Mouse (Mus musculus) hindbrain, postnatal 0 days (tissue): ENCODE results near the gene Qrich1. TPM values are rescaled to one million over a fixed set of nuclear protein-coding genes. Genes with fewer than 3 reads are reported as not detected.

ENCODE experiments used
- ATAC-seq: fragments of 200-750 bp; cut with Nextera tagmentation; 2 replicates; pipeline ENCODE4 v1.8.0; 2017; ENCODE audit warnings: mild to moderate bottlenecking, moderate TSS enrichment, moderate library complexity
- DNase-seq: peaks from one replicate; pipeline ENCODE4 v3.0.0-alpha.2; 2015; ENCODE audit warnings: low spot score
- H3K27ac ChIP-seq: fragments of 300-500 bp; sonication (generic); 2 replicates; pipeline ENCODE4 v1.5.1; 2014; ENCODE audit warnings: mild to moderate bottlenecking
- H3K27me3 ChIP-seq: fragments of 300-500 bp; sonication (generic); 2 replicates; pipeline ENCODE4 v1.6.1; 2014; ENCODE audit warnings: low read length, mixed read lengths; ENCODE audit not compliant: insufficient read depth
- H3K36me3 ChIP-seq: fragments of 300-500 bp; sonication (generic); 2 replicates; pipeline ENCODE4 v1.6.1; 2014; ENCODE audit warnings: low read length, mixed read lengths; ENCODE audit not compliant: insufficient read depth
- H3K4me1 ChIP-seq: fragments of 300-500 bp; sonication (generic); 2 replicates; pipeline ENCODE4 v1.6.1; 2014; ENCODE audit warnings: antibody characterized with exemption, low read length, mixed read lengths; ENCODE audit not compliant: insufficient read depth
- H3K4me2 ChIP-seq: fragments of 300-500 bp; sonication (generic); 2 replicates; pipeline ENCODE4 v1.6.1; 2014; ENCODE audit warnings: low read depth, mild to moderate bottlenecking, low read length, moderate library complexity, mixed read lengths
- H3K4me3 ChIP-seq: fragments of 300-500 bp; sonication (generic); 2 replicates; pipeline ENCODE4 v1.5.1; 2014; ENCODE audit warnings: low read length
- H3K9ac ChIP-seq: fragments of 300-500 bp; sonication (generic); replicated peaks from 2 replicates; pipeline ENCODE4 v1.6.1; 2014; ENCODE audit warnings: mild to moderate bottlenecking, low read length, moderate library complexity, mixed read lengths
- H3K9me3 ChIP-seq: fragments of 300-500 bp; sonication (generic); 2 replicates; pipeline ENCODE4 v1.6.1; 2016; ENCODE audit warnings: low read length, mixed read lengths
- CTCF ChIP-seq: IDR thresholded peaks from 2 replicates; pipeline ENCODE4 v1.5.1; 2016; ENCODE audit warnings: antibody characterized with exemption, control low read depth, low read depth
- WGBS: fragments of 180-500 bp; shearing (Covaris S2); extraction: QIAGEN DNeasy Blood & Tissue Kit; methylation state at CpG from one replicate; pipeline ENCODE4 v1.1.7; 2014; 5-methylcytosine and 5-hydroxymethylcytosine counted together
- polyA plus RNA-seq: library from polyadenylated mRNA; unstranded; fragments of >200 nt; fragmentation: Nextera tagmentation; extraction: Ambion mirVana; gene quantifications from 2 replicates; pipeline ENCODE4 v1.2.1, GENCODE M21; 2015
- total RNA-seq: library from RNA; depleted of rRNA; stranded (reverse); fragments of >200 nt; gene quantifications from 2 replicates; pipeline ENCODE4 v1.2.3, GENCODE M21; 2014

Qrich1 gene
- total and polyA plus RNA-seq, 2 experiments from 2014 or later, result 98.7 to 226 TPM

GRCm38 (mm10) chr9:108523341-108523740 lies 6.7 kb downstream of the Qrich1 start:
- no peak for TF ChIP-seq CTCF
- Histone ChIP-seq H3K27me3 (no peaks in the 10 kb centered on the region), H3K27ac (no peak overlapping the region), H3K4me1 (peaks cover 9% of the 10 kb centered on the region; the same call in 1 of the 2 replicates), H3K4me2 (no peak overlapping the region), H3K4me3 (no peak overlapping the region), H3K9ac (no peak overlapping the region), H3K9me3 (no peaks in the 10 kb centered on the region), H3K36me3 (peaks cover 2% of the 10 kb centered on the region; the same call in 1 of the 2 replicates)
- no peak for ATAC-seq
- no peak for DNase-seq
- WGBS, result 96% methylated on average over 4 of the region's 4 CpGs

- H3K27me3 ChIP-seq, result no peaks in the 10 kb centered on the region
- no peaks in the 10 kb centered on the region for H3K4me1 ChIP-seq
- no peak for TF ChIP-seq CTCF
- WGBS, result 84% methylated on average over 3 of the region's 3 CpGs
- no peak for DNase-seq
- no peak for ATAC-seq
- H3K4me2 ChIP-seq, result no peak overlapping the region
- no peak overlapping the region for H3K9ac ChIP-seq
- H3K9me3 ChIP-seq, result no peaks in the 10 kb centered on the region
- no peak overlapping the region for H3K27ac ChIP-seq
- peaks cover 15% of the 10 kb centered on the region for H3K36me3 ChIP-seq
- no peak overlapping the region for H3K4me3 ChIP-seq
These were observed 8.8 kb downstream of the Qrich1 start for GRCm38 (mm10) chr9:108525400-108525799.

GRCm38 (mm10) chr9:108530954-108531353 lies 14.3 kb downstream of the Qrich1 start:
- no peak for DNase-seq
- Histone ChIP-seq H3K9me3 (no peaks in the 10 kb centered on the region), H3K27ac (no peak overlapping the region), H3K4me2 (no peak overlapping the region), H3K4me3 (no peak overlapping the region), H3K4me1 (no peaks in the 10 kb centered on the region), H3K36me3 (peaks cover 48% of the 10 kb centered on the region), H3K27me3 (no peaks in the 10 kb centered on the region), H3K9ac (no peak overlapping the region)
- no peak for TF ChIP-seq CTCF
- ATAC-seq, result no peak
- 88% methylated on average over 1 of the region's 1 CpGs for WGBS

- peaks cover 52% of the 10 kb centered on the region for H3K36me3 ChIP-seq
These were observed 14.9 kb downstream of the Qrich1 start for GRCm38 (mm10) chr9:108531496-108531895.

GRCm38 (mm10) chr9:108540846-108541245 lies 24.2 kb downstream of the Qrich1 start:
- peaks cover 53% of the 10 kb centered on the region for H3K36me3 ChIP-seq
- no peak overlapping the region for H3K9ac ChIP-seq
- no peak overlapping the region for H3K4me3 ChIP-seq
- H3K4me2 ChIP-seq, result no peak overlapping the region
- DNase-seq, result no peak
- ATAC-seq, result no peak
- no peak for TF ChIP-seq CTCF
- no peaks in the 10 kb centered on the region for H3K27me3 ChIP-seq
- no peaks in the 10 kb centered on the region for H3K4me1 ChIP-seq
- no peaks in the 10 kb centered on the region for H3K9me3 ChIP-seq
- no peak overlapping the region for H3K27ac ChIP-seq

More at GRCm38 (mm10) chr9:108531496-108531895, 14.9 kb downstream of the Qrich1 start:
- Histone ChIP-seq H3K27me3 (no peaks in the 10 kb centered on the region), H3K4me2 (no peak overlapping the region), H3K27ac (no peak overlapping the region), H3K4me1 (no peaks in the 10 kb centered on the region), H3K9ac (no peak overlapping the region), H3K9me3 (no peaks in the 10 kb centered on the region), H3K4me3 (no peak overlapping the region)
- no peak for DNase-seq
- ATAC-seq, result no peak
- 95% methylated on average over 1 of the region's 1 CpGs for WGBS
- TF ChIP-seq CTCF, result no peak

- H3K4me3 ChIP-seq, result no peak overlapping the region
- 93% methylated on average over 3 of the region's 3 CpGs for WGBS
- no peak overlapping the region for H3K4me2 ChIP-seq
- ATAC-seq (no peak), DNase-seq (no peak)
- TF ChIP-seq CTCF, result no peak
- no peaks in the 10 kb centered on the region for H3K9me3 ChIP-seq
- no peaks in the 10 kb centered on the region for H3K27me3 ChIP-seq
- no peak overlapping the region for H3K9ac ChIP-seq
- no peaks in the 10 kb centered on the region for H3K4me1 ChIP-seq
- H3K27ac ChIP-seq, result no peak overlapping the region
- peaks cover 65% of the 10 kb centered on the region for H3K36me3 ChIP-seq
These were observed 29.4 kb downstream of the Qrich1 start for GRCm38 (mm10) chr9:108545986-108546385.

DNA sequence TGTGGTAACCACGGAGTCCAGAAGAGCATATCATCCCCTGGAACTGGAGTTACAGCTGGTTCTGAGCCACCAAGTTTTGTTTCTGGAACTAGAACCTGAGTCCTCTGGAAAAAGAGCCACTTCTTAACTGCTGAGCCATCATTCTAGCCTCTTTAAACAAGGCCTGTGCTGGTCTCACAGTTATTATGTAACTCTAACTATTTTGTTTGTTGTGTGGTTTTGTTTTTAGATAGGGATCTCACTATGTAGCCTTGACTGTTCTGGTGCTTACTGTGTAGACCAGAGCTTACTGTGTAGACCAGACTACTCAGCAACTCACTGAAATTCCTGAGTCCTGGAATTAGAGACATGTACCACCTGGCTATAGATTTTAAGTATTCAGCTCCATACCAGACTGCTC lies 30.3 kb downstream of the Qrich1 start:
- TF ChIP-seq CTCF, result no peak
- Histone ChIP-seq H3K9me3 (no peaks in the 10 kb centered on the region), H3K4me1 (no peaks in the 10 kb centered on the region), H3K9ac (no peak overlapping the region), H3K4me2 (no peak overlapping the region), H3K27ac (no peak overlapping the region), H3K36me3 (peaks cover 62% of the 10 kb centered on the region), H3K4me3 (no peak overlapping the region), H3K27me3 (no peaks in the 10 kb centered on the region)
- 97% methylated on average over 1 of the region's 1 CpGs for WGBS
- DNase-seq (no peak), ATAC-seq (no peak)
